Comparison of ENCODE assay signal across 22 mouse cellular contexts in genomic region chr6:90749414-90749937, GRCm38 (mm10).
DNase-seq lines count a peak whose midpoint lies in the region; ATAC-seq and TF ChIP-seq lines count a peak whose summit lies in the region.
"Had no signal": no experiment of that assay in that cellular context is flagged by ENCODE, and none has a peak within 500 bp of the region (broad histone marks: within the 10 kb centered on the region; RNA-seq: fewer than 3 reads in every experiment).

No protein-coding gene starts in this region.

- no peak overlapping the region for H3K9ac ChIP-seq in lung, postnatal 0 days (replicated peaks; ENCODE audit: low read depth)
- no peak overlapping the region for H3K9ac ChIP-seq in kidney, embryonic 15.5 days
- H3K9ac ChIP-seq: limb, embryonic 13.5 days had no signal

- H3K9me3 ChIP-seq in lung, postnatal 0 days (ENCODE audit: low read length), result no peaks in the 10 kb centered on the region
- no peaks in the 10 kb centered on the region for H3K9me3 ChIP-seq in kidney, embryonic 15.5 days (replicated peaks)
- H3K9me3 ChIP-seq: G1E; limb, embryonic 13.5 days; midbrain, embryonic 10.5 days had no signal

- peaks cover 84% of the 10 kb centered on the region for H3K79me2 ChIP-seq in myocyte (ENCODE audit: control insufficient read depth, insufficient read depth)

- no peaks in the 10 kb centered on the region for H3K36me3 ChIP-seq in lung, postnatal 0 days (ENCODE audit: insufficient read depth, low read length)
- H3K36me3 ChIP-seq in myocyte (ENCODE audit: control insufficient read depth, insufficient read depth), result peaks cover 6% of the 10 kb centered on the region
- H3K36me3 ChIP-seq in kidney, embryonic 15.5 days, result no peaks in the 10 kb centered on the region
- H3K36me3 ChIP-seq: G1E; limb, embryonic 13.5 days had no signal

- no peak for TF ChIP-seq EP300 in lung, postnatal 0 days (IDR thresholded peaks at IDR 0.05)

- intact Hi-C loops in gastrocnemius, adult 2 months (cut with DNase I), result no loop called here
- intact Hi-C loops in gastrocnemius, postnatal 36 days (cut with DNase I), result no loop called here

- H3K4me1 ChIP-seq in lung, postnatal 0 days (ENCODE audit: insufficient read depth, low read depth, low read length), result peaks cover 9% of the 10 kb centered on the region; the same call in 1 of the 2 replicates
- H3K4me1 ChIP-seq in kidney, embryonic 15.5 days, result no peaks in the 10 kb centered on the region

- no peak overlapping the region for H3K4me2 ChIP-seq in lung, postnatal 0 days (replicated peaks; ENCODE audit: low read depth, low read length)
- peak overlapping the region; percentile 40 for H3K4me2 ChIP-seq in myocyte (ENCODE audit: low read depth)
- no peak overlapping the region for H3K4me2 ChIP-seq in kidney, embryonic 15.5 days
- H3K4me2 ChIP-seq: limb, embryonic 13.5 days had no signal

- H3K27ac ChIP-seq in gastrocnemius, adult 2 months, result peak overlapping the region; percentile 66
- no peak overlapping the region for H3K27ac ChIP-seq in lung, postnatal 0 days (ENCODE audit: low read length)
- no peak overlapping the region for H3K27ac ChIP-seq in kidney, embryonic 15.5 days
- H3K27ac ChIP-seq: kidney, postnatal 0 days; limb, embryonic 13.5 days; midbrain, embryonic 10.5 days had no signal

- no peak overlapping the region for H3ac ChIP-seq in myocyte (ENCODE audit: control insufficient read depth, insufficient read length)

- no peak for TF ChIP-seq CTCF in gastrocnemius, adult 2 months (IDR thresholded peaks at IDR 0.05)
- TF ChIP-seq CTCF in lung, postnatal 0 days (IDR thresholded peaks at IDR 0.05), result no peak

- no peaks in the 10 kb centered on the region for H3K27me3 ChIP-seq in lung, postnatal 0 days (replicated peaks; ENCODE audit: insufficient read depth, low read length)
- no peaks in the 10 kb centered on the region for H3K27me3 ChIP-seq in myocyte (ENCODE audit: control insufficient read depth, insufficient read depth, insufficient read length)
- H3K27me3 ChIP-seq in kidney, embryonic 15.5 days, result no peaks in the 10 kb centered on the region
- H3K27me3 ChIP-seq: limb, embryonic 13.5 days had no signal

- no peak for TF ChIP-seq POLR2A in myocyte (IDR thresholded peaks at IDR 0.05; ENCODE audit: insufficient read length, low read depth)

- no peak for DNase-seq in gastrocnemius, adult 2 months
- DNase-seq in gastrocnemius, postnatal 36 days, result no peak
- DNase-seq in lung, postnatal 0 days (ENCODE audit: low spot score), result peak; percentile 23
- DNase-seq in lung, postnatal 4 days, result no peak
- DNase-seq in induced T-regulatory cell, adult 2 months (ENCODE audit: low read depth), result peak; percentile 41
- DNase-seq in right cerebral cortex, adult 2 months (ENCODE audit: low spot score in 2 of 2), result no peak
- DNase-seq: B cell, adult 2 months; cerebellum, postnatal 10 days; embryo, embryonic 11 days; gastrocnemius, postnatal 25 days; lung, postnatal 14 days; retina, postnatal 1 day; spleen, adult 18-20 months; thymus, postnatal 36 days had no signal

- ATAC-seq in lung, postnatal 0 days, result no peak
- no peak for ATAC-seq in kidney, embryonic 15.5 days (replicated peaks; ENCODE audit: low FRiP score)
- ATAC-seq: forebrain, embryonic 16.5 days; hindbrain, embryonic 16.5 days had no signal

- H3K4me3 ChIP-seq in gastrocnemius, adult 2 months, result no peak overlapping the region
- H3K4me3 ChIP-seq in lung, postnatal 0 days (ENCODE audit: low read depth, low read length), result no peak overlapping the region
- no peak overlapping the region for H3K4me3 ChIP-seq in myocyte
- H3K4me3 ChIP-seq in kidney, embryonic 15.5 days (replicated peaks), result no peak overlapping the region
- H3K4me3 ChIP-seq: limb, embryonic 13.5 days; midbrain, embryonic 10.5 days had no signal

- 69% methylated on average over 4 of the region's 4 CpGs for WGBS in lung, postnatal 0 days
- 84% methylated on average over 4 of the region's 4 CpGs for WGBS in kidney, embryonic 15.5 days

TF ChIP-seq in myocyte, 11 proteins besides CTCF, POLR2A, EP300 and RAD21:
- TF ChIP-seq TCF12 (IDR thresholded peaks at IDR 0.05; ENCODE audit: insufficient read depth, poor library complexity, severe bottlenecking), result no peak
- TF ChIP-seq MYOG (IDR thresholded peaks at IDR 0.05; ENCODE audit: control insufficient read depth in 1 of 3, insufficient read depth in 1 of 3, insufficient read length in 2 of 3, low read depth in 2 of 3), result no peak
- TF ChIP-seq POLR2AphosphoS2 (IDR thresholded peaks at IDR 0.05; ENCODE audit: insufficient read length, low read depth), result no peak
- no peak for TF ChIP-seq CEBPB (IDR thresholded peaks at IDR 0.05; ENCODE audit: insufficient read depth, poor library complexity, severe bottlenecking)
- no peak for TF ChIP-seq E2F4 (IDR thresholded peaks at IDR 0.05; ENCODE audit: insufficient read depth)
- no peak for TF ChIP-seq TCF3 (IDR thresholded peaks at IDR 0.05; ENCODE audit: insufficient read length, low read depth)
- no peak for TF ChIP-seq SRF (IDR thresholded peaks at IDR 0.05; ENCODE audit: control insufficient read depth, insufficient read length, low read depth)
- no peak for TF ChIP-seq USF1 (IDR thresholded peaks at IDR 0.05; ENCODE audit: low read depth)
- no peak for TF ChIP-seq MAX (IDR thresholded peaks at IDR 0.05; ENCODE audit: low read depth)
- TF ChIP-seq REST (IDR thresholded peaks at IDR 0.05; ENCODE audit: insufficient read depth, insufficient read length), result no peak
- no peak for TF ChIP-seq MYOD1 (IDR thresholded peaks at IDR 0.05; ENCODE audit: control insufficient read depth in 1 of 3, insufficient read length in 2 of 3, low read depth in 2 of 3)

Comparison
In these comparisons a context has a peak if more than half of its experiments do, and no peak if none do; other contexts are left out.
1. DNase-seq: peak in lung, postnatal 0 days (single experiment) and induced T-regulatory cell, adult 2 months (single experiment); none in gastrocnemius, adult 2 months (single experiment), gastrocnemius, postnatal 36 days (0 of 2), lung, postnatal 4 days (0 of 2) and right cerebral cortex, adult 2 months (0 of 2).